Mouse (Mus musculus) midbrain, embryonic 16.5 days (tissue): Measurements from ENCODE around the gene Olfr372. TPM values are rescaled to one million over a fixed set of nuclear protein-coding genes. Genes with fewer than 3 reads are reported as not detected.
"Not testable (repeated sequence)": the region's sequence is repeated elsewhere in the genome, so short reads cannot be mapped to it uniquely, and the experiment has no call there.

Experiments used
- ATAC-seq: fragments of 200-750 bp; cut with Nextera tagmentation; 2 replicates; pipeline ENCODE4 v1.8.0; 2017; ENCODE audit warnings: moderate TSS enrichment
- H3K27ac ChIP-seq: fragments of 300-500 bp; sonication (generic); 2 replicates; pipeline ENCODE4 v1.5.1; 2014; ENCODE audit warnings: mild to moderate bottlenecking, low read length, mixed read lengths
- H3K27me3 ChIP-seq: fragments of 300-500 bp; sonication (generic); 2 replicates; pipeline ENCODE4 v1.6.1; 2014; ENCODE audit warnings: low read depth, low read length, mixed read lengths; ENCODE audit not compliant: control insufficient read depth, insufficient read depth
- H3K36me3 ChIP-seq: fragments of 300-500 bp; sonication (generic); 2 replicates; pipeline ENCODE4 v1.6.1; 2014; ENCODE audit warnings: mild to moderate bottlenecking, low read length, moderate library complexity, mixed read lengths; ENCODE audit not compliant: control insufficient read depth, insufficient read depth
- H3K4me1 ChIP-seq: fragments of 300-500 bp; sonication (generic); 2 replicates; pipeline ENCODE4 v1.6.1; 2014; ENCODE audit warnings: mild to moderate bottlenecking, low read length, mixed read lengths; ENCODE audit not compliant: control insufficient read depth, insufficient read depth
- H3K4me2 ChIP-seq: fragments of 300-500 bp; sonication (generic); 2 replicates; pipeline ENCODE4 v1.6.1; 2014; ENCODE audit warnings: mild to moderate bottlenecking, low read length, mixed read lengths
- H3K4me3 ChIP-seq: fragments of 300-500 bp; sonication (generic); 2 replicates; pipeline ENCODE4 v1.5.1; 2014; ENCODE audit warnings: low read depth, mild to moderate bottlenecking, low read length, moderate library complexity, mixed read lengths
- H3K9ac ChIP-seq: fragments of 300-500 bp; sonication (generic); 2 replicates; pipeline ENCODE4 v1.6.1; 2014; ENCODE audit warnings: low read depth, low read length, mixed read lengths
- H3K9me3 ChIP-seq: fragments of 300-500 bp; sonication (generic); replicated peaks from 2 replicates; pipeline ENCODE4 v1.6.1; 2014; ENCODE audit warnings: mild to moderate bottlenecking, low read length, mixed read lengths; ENCODE audit not compliant: control insufficient read depth, poor library complexity, severe bottlenecking
- WGBS: fragments of 180-500 bp; shearing (Covaris S2); extraction: QIAGEN DNeasy Blood & Tissue Kit; methylation state at CpG from one replicate; pipeline ENCODE4 v1.1.7; 2014; 5-methylcytosine and 5-hydroxymethylcytosine counted together
- polyA plus RNA-seq: library from polyadenylated mRNA; unstranded; fragments of >200 nt; fragmentation: Nextera tagmentation; extraction: Ambion mirVana; gene quantifications from 2 replicates; pipeline ENCODE4 v1.2.1, GENCODE M21; 2015

Olfr372 gene
- polyA plus RNA-seq, 1 experiment from 2014 or later = not detected

- not testable (repeated sequence) for H3K27me3 ChIP-seq, ATAC-seq, H3K9ac ChIP-seq, H3K4me2 ChIP-seq, H3K4me1 ChIP-seq, H3K4me3 ChIP-seq, H3K9me3 ChIP-seq, H3K27ac ChIP-seq, H3K36me3 ChIP-seq
- 91% methylated on average over 1 of the region's 1 CpGs for WGBS
Measured at GRCm38 (mm10) chr8:72066819-72067399, 25.9 kb downstream of the Olfr372 start.

- H3K4me2 ChIP-seq, H3K4me1 ChIP-seq, H3K27me3 ChIP-seq, H3K9me3 ChIP-seq, H3K9ac ChIP-seq, H3K4me3 ChIP-seq, ATAC-seq, H3K27ac ChIP-seq, H3K36me3 ChIP-seq: not testable (repeated sequence)
Measured at GRCm38 (mm10) chr8:72082877-72083276, 41.9 kb downstream of the Olfr372 start, which contains the start of gene Olfr373. TSS of gene Olfr373 (plus strand) at chr8:72083177.

- no peak for ATAC-seq
- WGBS = 77% methylated on average over 5 of the region's 5 CpGs
- Histone ChIP-seq H3K27ac (no peak overlapping the region), H3K4me2 (no peak overlapping the region), H3K36me3 (no peaks in the 10 kb centered on the region), H3K9ac (no peak overlapping the region), H3K4me1 (no peaks in the 10 kb centered on the region), H3K27me3 (no peaks in the 10 kb centered on the region), H3K9me3 (no peaks in the 10 kb centered on the region), H3K4me3 (no peak overlapping the region)
Measured at GRCm38 (mm10) chr8:72084744-72085143, 43.7 kb downstream of the Olfr372 start.

DNA sequence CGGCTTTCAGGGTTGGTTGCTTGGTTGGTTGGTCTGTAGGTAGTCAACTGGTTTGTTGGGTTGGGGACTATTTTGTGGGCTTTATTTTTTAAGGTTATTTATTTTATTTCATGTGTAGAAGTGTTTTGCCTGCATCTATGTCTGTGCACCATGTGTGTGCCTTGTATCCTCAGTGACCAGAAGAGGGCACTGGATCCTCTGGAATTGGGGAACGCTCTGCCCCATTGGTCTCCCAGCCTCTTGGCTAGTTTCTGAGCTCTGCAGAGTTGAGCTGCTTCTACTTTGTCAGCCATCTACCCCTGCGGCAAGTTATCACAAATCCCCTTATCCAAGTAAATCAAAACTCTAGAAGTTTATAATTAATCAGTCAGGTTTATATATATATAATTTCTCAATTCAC, 46.6 kb downstream of the Olfr372 start:
- not testable (repeated sequence) for H3K4me1 ChIP-seq, H3K9ac ChIP-seq, H3K27ac ChIP-seq, H3K4me2 ChIP-seq, H3K36me3 ChIP-seq, H3K27me3 ChIP-seq, ATAC-seq, H3K9me3 ChIP-seq, H3K4me3 ChIP-seq
- 89% methylated on average over 3 of the region's 3 CpGs for WGBS

DNA sequence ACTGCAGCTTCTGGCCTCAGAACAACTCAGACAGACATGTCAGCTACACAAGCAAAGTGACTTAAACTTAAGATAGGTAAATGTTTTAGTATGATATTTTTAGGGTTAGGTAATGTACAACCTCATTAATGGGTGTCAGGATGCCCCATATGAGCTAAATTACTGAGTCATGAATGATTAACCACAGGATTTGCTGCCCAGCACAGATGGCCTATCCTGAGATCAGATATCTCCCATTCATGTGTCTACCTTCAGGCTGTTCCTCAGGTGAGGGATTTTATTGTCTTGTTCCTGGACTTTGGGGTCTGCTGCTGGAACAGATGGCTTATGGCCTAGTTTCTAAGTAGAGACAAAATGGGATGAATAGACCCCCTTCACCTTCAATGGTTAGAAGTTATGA, 55.7 kb downstream of the Olfr372 start:
- not testable (repeated sequence) for H3K36me3 ChIP-seq, H3K9ac ChIP-seq, H3K4me2 ChIP-seq, H3K4me1 ChIP-seq, H3K27ac ChIP-seq, H3K9me3 ChIP-seq, H3K27me3 ChIP-seq, H3K4me3 ChIP-seq, ATAC-seq

DNA sequence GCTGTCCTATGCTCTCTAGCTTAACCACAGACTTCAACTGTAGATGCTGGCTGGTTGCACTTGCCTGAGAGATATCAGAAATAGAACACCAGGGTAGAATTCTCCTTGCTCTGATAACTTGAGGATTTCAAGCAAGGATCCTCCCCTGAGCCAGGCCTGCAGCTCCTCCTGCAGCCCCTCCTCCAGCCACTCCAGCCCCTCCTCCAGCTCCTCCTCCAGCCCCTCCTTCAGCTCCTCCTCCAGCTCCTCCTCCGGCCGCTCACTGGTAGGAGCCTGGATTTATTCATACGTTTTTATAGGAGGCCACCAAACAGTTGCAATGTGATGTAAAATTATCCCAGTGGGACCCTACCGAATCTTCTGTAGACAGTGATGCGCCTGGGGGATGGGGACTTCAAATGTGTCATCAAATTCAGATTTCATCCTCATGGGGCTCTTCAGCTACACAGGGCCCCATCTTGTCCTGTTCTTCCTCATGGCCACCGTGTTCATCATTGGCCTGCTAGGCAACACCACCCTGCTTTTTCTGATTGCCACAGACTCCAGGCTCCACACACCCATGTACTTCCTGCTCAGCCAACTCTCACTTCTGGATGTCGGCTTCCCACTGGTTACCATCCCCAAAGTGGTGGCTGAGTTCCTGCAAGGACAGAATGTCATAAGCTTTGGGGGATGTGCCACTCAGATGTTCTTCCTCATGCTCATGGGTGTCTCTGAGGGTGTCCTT, 58.5 kb downstream of the Olfr372 start:
- H3K9ac ChIP-seq, ATAC-seq, H3K36me3 ChIP-seq, H3K27ac ChIP-seq, H3K4me3 ChIP-seq, H3K4me1 ChIP-seq, H3K27me3 ChIP-seq, H3K4me2 ChIP-seq, H3K9me3 ChIP-seq: not testable (repeated sequence)
- 71% methylated on average over 6 of the region's 7 CpGs for WGBS

DNA sequence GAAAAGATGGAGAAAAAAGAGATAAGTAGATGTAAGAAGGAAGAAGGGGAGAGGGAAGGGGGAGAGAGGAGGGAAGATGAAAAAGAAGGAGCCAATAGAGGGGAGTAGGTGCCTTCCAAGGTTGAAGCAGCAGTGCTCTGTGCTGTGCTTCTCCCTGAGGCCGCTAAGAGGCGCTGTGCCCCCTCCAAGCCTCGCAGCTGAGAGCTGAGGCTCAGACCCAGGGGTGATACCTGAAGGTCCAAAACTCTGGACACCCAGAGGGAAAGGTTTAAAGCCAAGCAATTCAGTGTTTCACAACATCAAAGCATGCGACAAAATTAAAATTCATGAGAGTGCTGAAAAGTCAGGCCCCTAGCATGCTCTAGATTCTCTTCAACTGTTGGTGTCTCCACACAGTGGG, 64.1 kb downstream of the Olfr372 start:
- Histone ChIP-seq H3K27ac (no peak overlapping the region), H3K36me3 (no peaks in the 10 kb centered on the region), H3K9ac (no peak overlapping the region), H3K4me2 (no peak overlapping the region), H3K27me3 (no peaks in the 10 kb centered on the region), H3K4me3 (no peak overlapping the region), H3K9me3 (no peaks in the 10 kb centered on the region), H3K4me1 (no peaks in the 10 kb centered on the region)
- WGBS = 27% methylated on average over 4 of the region's 4 CpGs
- no peak for ATAC-seq

GRCm38 (mm10) chr8:72106740-72107139, 65.7 kb downstream of the Olfr372 start, which contains the start of gene Olfr374:
TSS of gene Olfr374 (plus strand) at chr8:72107040.
- H3K4me2 ChIP-seq = no peak within 1 kb of the TSS
- no peaks in the 10 kb centered on the region for H3K36me3 ChIP-seq
- no peak for ATAC-seq
- 89% methylated on average over 3 of the region's 3 CpGs for WGBS
- H3K4me1 ChIP-seq = no peaks in the 10 kb centered on the region
- no peaks in the 10 kb centered on the region for H3K27me3 ChIP-seq
- H3K9me3 ChIP-seq = no peaks in the 10 kb centered on the region
- H3K4me3 ChIP-seq = no peak within 1 kb of the TSS
- H3K9ac ChIP-seq = no peak within 1 kb of the TSS
- no peak within 1 kb of the TSS for H3K27ac ChIP-seq
